Mouse (Mus musculus) erythroblast, embryonic 14.5 days (primary cell): ENCODE measurements around the gene Cops7a.

Experiments used
- GATA1 ChIP-seq: IDR thresholded peaks from 2 replicates; pipeline ENCODE4 v1.6.1; 2012; ENCODE audit warnings: low read length, inconsistent platforms, mixed read lengths
- TAL1 ChIP-seq: IDR thresholded peaks from 3 replicates; pipeline ENCODE4 v1.6.1; 2012; ENCODE audit warnings: low read length, inconsistent platforms, mixed read lengths

DNA sequence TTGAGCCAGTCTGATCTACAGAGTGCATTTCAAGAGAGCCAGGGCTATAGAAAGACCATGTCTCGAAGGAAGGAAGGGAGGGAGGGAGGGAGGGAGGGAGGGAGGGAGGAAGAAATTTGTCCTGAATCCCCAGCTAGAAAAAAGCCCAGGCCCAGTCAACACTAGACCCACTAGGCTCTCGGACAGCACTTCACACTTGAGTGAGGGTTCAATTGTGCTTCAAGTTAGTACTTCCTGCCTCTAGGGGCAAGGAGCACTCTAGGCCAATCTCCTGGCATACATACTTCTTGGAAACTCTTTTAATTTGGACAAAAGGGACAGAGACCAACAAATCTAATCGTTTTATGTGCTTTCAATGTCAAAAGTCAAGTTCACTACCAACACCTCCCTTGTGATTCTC is 7.2 kb downstream of the Cops7a start:
- no peak for TF ChIP-seq TAL1
- no peak for TF ChIP-seq GATA1
